Mouse (Mus musculus): ENCODE measurements at regions not wholly inside any gene's neighbourhood (a gene's known extent, or its start where the extent isn't known, plus 50 kb on each side); places are given as distances from the start of the nearest gene placed in this dataset.

- intact Hi-C loops (cut with DNase I): no loop called here
- no peak for DNase-seq
Observed at GRCm38 (mm10) chr3:83663716-83664115, 102.4 kb upstream of the Sfrp2 start.

GRCm38 (mm10) chr3:83676147-83676546 is 90.0 kb upstream of the Sfrp2 start:
- intact Hi-C loops (cut with DNase I): no loop called here
- DNase-seq: no peak

GRCm38 (mm10) chr3:83686611-83687010 is 79.5 kb upstream of the Sfrp2 start:
- intact Hi-C loops (cut with DNase I): no loop called here
- DNase-seq: no peak

- no peak for DNase-seq
- intact Hi-C loops (cut with DNase I): no loop called here
Observed at GRCm38 (mm10) chr3:83687503-83687902, 78.6 kb upstream of the Sfrp2 start.

GRCm38 (mm10) chr3:83689068-83689976 is 76.8 kb upstream of the Sfrp2 start:
- intact Hi-C loops (cut with DNase I): no loop called here
- no peak for DNase-seq

- intact Hi-C loops (cut with DNase I): no loop called here
- DNase-seq: no peak
Observed at GRCm38 (mm10) chr3:83694505-83694904, 71.6 kb upstream of the Sfrp2 start.

- DNase-seq: no peak
- intact Hi-C loops (cut with DNase I): loop anchor here (5.0 kb wide), 1 partner anchor 282 kb away; no protein-coding TSS in a partner anchor
Observed at GRCm38 (mm10) chr3:83699751-83700150, 66.4 kb upstream of the Sfrp2 start.

GRCm38 (mm10) chr3:83701075-83701474 is 65.0 kb upstream of the Sfrp2 start:
- peak; percentile 20 to 36 for DNase-seq
- intact Hi-C loops (cut with DNase I): loop anchor here (5.0 kb wide), 1 partner anchor 284 kb away; no protein-coding TSS in a partner anchor

- no peak for DNase-seq
- intact Hi-C loops (cut with DNase I): loop anchor here (5.0 kb wide), 1 partner anchor 287 kb away; no protein-coding TSS in a partner anchor
Observed at GRCm38 (mm10) chr3:83704559-83704958, 61.6 kb upstream of the Sfrp2 start.

- DNase-seq: no peak
- intact Hi-C loops (cut with DNase I): no loop called here
Observed at GRCm38 (mm10) chr3:83705253-83705652, 60.9 kb upstream of the Sfrp2 start.

- intact Hi-C loops (cut with DNase I): no loop called here
- peak in 1 of 2 experiments; percentile 15 for DNase-seq
Observed at GRCm38 (mm10) chr3:83706531-83707243, 59.4 kb upstream of the Sfrp2 start.

GRCm38 (mm10) chr3:83707278-83707677 is 58.8 kb upstream of the Sfrp2 start:
- DNase-seq: no peak
- intact Hi-C loops (cut with DNase I): no loop called here

GRCm38 (mm10) chr3:83708973-83709372 is 57.1 kb upstream of the Sfrp2 start:
- DNase-seq: no peak

GRCm38 (mm10) chr3:83709531-83709930 is 56.6 kb upstream of the Sfrp2 start:
- no peak for DNase-seq
- intact Hi-C loops (cut with DNase I): no loop called here

More at GRCm38 (mm10) chr3:83708973-83709372, 57.1 kb upstream of the Sfrp2 start:
- intact Hi-C loops (cut with DNase I): no loop called here

GRCm38 (mm10) chr3:83710995-83711541 is 55.1 kb upstream of the Sfrp2 start:
- DNase-seq: no peak
- intact Hi-C loops (cut with DNase I): no loop called here

- no peak for DNase-seq
- intact Hi-C loops (cut with DNase I): no loop called here
Observed at GRCm38 (mm10) chr3:83712355-83712754, 53.8 kb upstream of the Sfrp2 start.

GRCm38 (mm10) chr3:83714572-83714971 is 51.5 kb upstream of the Sfrp2 start:
- no peak for DNase-seq
- intact Hi-C loops (cut with DNase I): no loop called here

Measured in heart, postnatal 36 days (tissue).